Mouse (Mus musculus) myocyte (in vitro differentiated cells): ENCODE measurements around the gene Gramd1b. TPM values are rescaled to one million over a fixed set of nuclear protein-coding genes. Genes with fewer than 3 reads are reported as not detected.
A peak's percentile ranks its signal among the peaks of the same experiment; 100 is the strongest.

Experiments
- H3K27me3 ChIP-seq: one replicate; pipeline ENCODE4 v1.6.1; 2011; ENCODE audit not compliant: control insufficient read depth, insufficient read depth, insufficient read length
- H3K36me3 ChIP-seq: one replicate; pipeline ENCODE4 v1.6.1; 2011; ENCODE audit not compliant: control insufficient read depth, insufficient read depth
- H3K4me2 ChIP-seq: one replicate; pipeline ENCODE4 v1.6.1; 2011; ENCODE audit warnings: low read depth, control low read depth
- H3K4me3 ChIP-seq: one replicate; pipeline ENCODE4 v1.5.1; 2011; ENCODE audit warnings: mild to moderate bottlenecking, control low read depth, moderate library complexity
- H3K79me2 ChIP-seq: one replicate; pipeline ENCODE4 v1.6.1; 2011; ENCODE audit not compliant: control insufficient read depth, insufficient read depth
- H3ac ChIP-seq: one replicate; pipeline ENCODE4 v1.6.1; 2011; ENCODE audit not compliant: control insufficient read depth, insufficient read length
- CEBPB ChIP-seq: IDR thresholded peaks from 2 replicates; pipeline ENCODE4 v1.6.1; 2011; ENCODE audit warnings: mild to moderate bottlenecking, moderate library complexity; ENCODE audit not compliant: poor library complexity, insufficient read depth, severe bottlenecking
- E2F4 ChIP-seq: IDR thresholded peaks from one replicate; pipeline ENCODE4 v1.6.1; 2011; ENCODE audit warnings: mild to moderate bottlenecking, control low read depth, moderate library complexity; ENCODE audit not compliant: insufficient read depth
- MAX ChIP-seq: IDR thresholded peaks from one replicate; pipeline ENCODE4 v1.6.1; 2011; ENCODE audit warnings: low read depth, mild to moderate bottlenecking, control low read depth
- MYOD1 ChIP-seq, 3 experiments: IDR thresholded peaks; one replicate each; pipeline ENCODE4 v1.6.1; 2011; ENCODE audit warnings: control low read depth in 2 of 3, low read depth in 2 of 3, mild to moderate bottlenecking in 2 of 3, moderate library complexity in 1 of 3; ENCODE audit not compliant: insufficient read length in 2 of 3, control insufficient read depth in 1 of 3
- MYOG ChIP-seq, 3 experiments: IDR thresholded peaks; one replicate each; pipeline ENCODE4 v1.6.1; 2011; ENCODE audit warnings: control low read depth in 2 of 3, low read depth in 2 of 3, mild to moderate bottlenecking in 2 of 3; ENCODE audit not compliant: insufficient read length in 2 of 3, control insufficient read depth in 1 of 3, insufficient read depth in 1 of 3
- POLR2A ChIP-seq: IDR thresholded peaks from one replicate; pipeline ENCODE4 v1.6.1; 2011; ENCODE audit warnings: low read depth, mild to moderate bottlenecking, control low read depth, moderate library complexity; ENCODE audit not compliant: insufficient read length
- POLR2AphosphoS2 ChIP-seq: IDR thresholded peaks from one replicate; pipeline ENCODE4 v1.6.1; 2011; ENCODE audit warnings: low read depth, control low read depth; ENCODE audit not compliant: insufficient read length
- REST ChIP-seq: IDR thresholded peaks from one replicate; pipeline ENCODE4 v1.6.1; 2011; ENCODE audit warnings: mild to moderate bottlenecking, control low read depth, moderate library complexity; ENCODE audit not compliant: insufficient read depth, insufficient read length
- SRF ChIP-seq: IDR thresholded peaks from one replicate; pipeline ENCODE4 v1.6.1; 2011; ENCODE audit warnings: low read depth; ENCODE audit not compliant: control insufficient read depth, insufficient read length
- TCF12 ChIP-seq: IDR thresholded peaks from one replicate; pipeline ENCODE4 v1.6.1; 2011; ENCODE audit warnings: mild to moderate bottlenecking, control low read depth; ENCODE audit not compliant: poor library complexity, insufficient read depth, severe bottlenecking
- TCF3 ChIP-seq: IDR thresholded peaks from one replicate; pipeline ENCODE4 v1.6.1; 2011; ENCODE audit warnings: low read depth, control low read depth; ENCODE audit not compliant: insufficient read length
- USF1 ChIP-seq: IDR thresholded peaks from one replicate; pipeline ENCODE4 v1.6.1; 2011; ENCODE audit warnings: low read depth, mild to moderate bottlenecking, control low read depth, moderate library complexity
- polyA plus RNA-seq: library from polyadenylated mRNA; unstranded; fragments of >200 nt; fragmentation: generic; extraction: Trizol; gene quantifications from one replicate; pipeline ENCODE4 v1.2.1, GENCODE M21; 2012; ENCODE audit warnings: missing spikeins

The Gramd1b gene
- polyA plus RNA-seq, 1 experiment, result 33.9 TPM

DNA sequence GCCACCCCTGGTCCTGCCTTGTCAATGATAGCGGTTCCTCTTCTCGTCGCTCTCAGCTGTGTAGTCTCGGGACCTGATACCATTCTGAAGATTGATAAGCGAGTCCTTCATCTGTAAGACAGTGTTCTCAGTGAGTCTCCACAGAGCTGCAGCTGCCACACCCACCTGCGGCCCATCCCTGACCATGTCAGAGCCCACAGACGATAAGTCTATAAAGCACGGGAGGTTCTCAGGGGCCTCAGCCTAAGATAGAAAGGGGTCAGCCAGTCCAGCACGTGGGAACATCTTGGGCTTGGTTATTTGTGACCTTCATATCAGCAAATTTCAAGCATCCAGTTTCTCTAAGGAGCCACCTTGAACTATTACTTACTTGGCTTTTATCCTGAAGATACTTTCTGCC is 233.2 kb downstream of the Gramd1b start:
- Histone ChIP-seq H3K27me3 (no peaks in the 10 kb centered on the region), H3K36me3 (peaks cover 60% of the 10 kb centered on the region), H3K4me3 (no peak overlapping the region), H3K79me2 (no peaks in the 10 kb centered on the region), H3ac (no peak overlapping the region), H3K4me2 (no peak overlapping the region)
- TF ChIP-seq TCF3 (no peak), POLR2AphosphoS2 (no peak), USF1 (no peak), MYOD1 (IDR thresholded peaks at IDR 0.05; ENCODE audit: control insufficient read depth in 1 of 3, insufficient read length in 2 of 3, low read depth in 2 of 3) (no peak), TCF12 (no peak), POLR2A (no peak), CEBPB (no peak)

DNA sequence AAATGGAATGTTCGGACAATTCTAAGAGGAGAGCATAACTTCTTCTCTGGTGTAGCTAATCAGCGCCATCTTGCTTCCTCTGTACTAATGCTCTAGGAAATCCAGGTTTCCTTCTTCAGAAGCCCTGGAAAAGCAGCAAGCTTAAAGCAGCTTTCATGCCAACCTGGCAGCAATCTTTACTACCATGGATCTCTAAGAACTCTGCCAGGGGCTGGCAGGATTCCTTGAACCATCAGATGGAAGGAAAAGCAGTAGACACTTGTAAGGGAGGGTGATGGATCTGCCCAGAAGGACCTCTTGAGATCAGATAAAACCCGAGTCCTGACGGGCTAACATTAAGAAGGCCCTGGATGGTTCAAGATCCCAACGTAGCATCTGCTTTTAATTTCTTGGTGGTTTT is 234.9 kb downstream of the Gramd1b start:
- Histone ChIP-seq H3K36me3 (peaks cover 49% of the 10 kb centered on the region), H3K79me2 (no peaks in the 10 kb centered on the region), H3K27me3 (no peaks in the 10 kb centered on the region), H3K4me3 (no peak overlapping the region), H3K4me2 (no peak overlapping the region), H3ac (no peak overlapping the region)
- no peak for TF ChIP-seq POLR2AphosphoS2

- no peaks in the 10 kb centered on the region for H3K27me3 ChIP-seq
- H3K79me2 ChIP-seq, result no peaks in the 10 kb centered on the region
- no peak overlapping the region for H3ac ChIP-seq
- H3K36me3 ChIP-seq, result peaks cover 41% of the 10 kb centered on the region
- H3K4me2 ChIP-seq, result no peak overlapping the region
- no peak overlapping the region for H3K4me3 ChIP-seq
- TF ChIP-seq TCF12 (no peak), USF1 (no peak), MAX (no peak), CEBPB (no peak), SRF (no peak), E2F4 (no peak), POLR2AphosphoS2 (no peak), REST (no peak), POLR2A (no peak), MYOD1 (IDR thresholded peaks at IDR 0.05; ENCODE audit: control insufficient read depth in 1 of 3, insufficient read length in 2 of 3, low read depth in 2 of 3) (no peak), MYOG (IDR thresholded peaks at IDR 0.05; ENCODE audit: control insufficient read depth in 1 of 3, insufficient read depth in 1 of 3, insufficient read length in 2 of 3, low read depth in 2 of 3) (no peak), TCF3 (no peak)
Observed at GRCm38 (mm10) chr9:40294866-40295265, 236.3 kb downstream of the Gramd1b start.

- no peaks in the 10 kb centered on the region for H3K79me2 ChIP-seq
- H3K36me3 ChIP-seq, result peaks cover 34% of the 10 kb centered on the region
- no peak overlapping the region for H3K4me3 ChIP-seq
- no peaks in the 10 kb centered on the region for H3K27me3 ChIP-seq
- no peak overlapping the region for H3K4me2 ChIP-seq
- no peak overlapping the region for H3ac ChIP-seq
- no peak for TF ChIP-seq TCF3
- TF ChIP-seq CEBPB, result no peak
- no peak for TF ChIP-seq SRF
Observed at GRCm38 (mm10) chr9:40294210-40294609, 237.0 kb downstream of the Gramd1b start.

- Histone ChIP-seq H3K4me3 (no peak overlapping the region), H3ac (no peak overlapping the region), H3K27me3 (no peaks in the 10 kb centered on the region), H3K36me3 (peaks cover 29% of the 10 kb centered on the region), H3K4me2 (no peak overlapping the region), H3K79me2 (no peaks in the 10 kb centered on the region)
- TF ChIP-seq REST (no peak), MYOG (IDR thresholded peaks at IDR 0.05; ENCODE audit: control insufficient read depth in 1 of 3, insufficient read depth in 1 of 3, insufficient read length in 2 of 3, low read depth in 2 of 3) (no peak), MAX (no peak), E2F4 (no peak), USF1 (no peak), POLR2AphosphoS2 (no peak), TCF12 (no peak), TCF3 (no peak), CEBPB (no peak), MYOD1 (IDR thresholded peaks at IDR 0.05; ENCODE audit: control insufficient read depth in 1 of 3, insufficient read length in 2 of 3, low read depth in 2 of 3) (no peak), SRF (no peak), POLR2A (no peak)
Observed at GRCm38 (mm10) chr9:40293740-40294139, 237.4 kb downstream of the Gramd1b start.

DNA sequence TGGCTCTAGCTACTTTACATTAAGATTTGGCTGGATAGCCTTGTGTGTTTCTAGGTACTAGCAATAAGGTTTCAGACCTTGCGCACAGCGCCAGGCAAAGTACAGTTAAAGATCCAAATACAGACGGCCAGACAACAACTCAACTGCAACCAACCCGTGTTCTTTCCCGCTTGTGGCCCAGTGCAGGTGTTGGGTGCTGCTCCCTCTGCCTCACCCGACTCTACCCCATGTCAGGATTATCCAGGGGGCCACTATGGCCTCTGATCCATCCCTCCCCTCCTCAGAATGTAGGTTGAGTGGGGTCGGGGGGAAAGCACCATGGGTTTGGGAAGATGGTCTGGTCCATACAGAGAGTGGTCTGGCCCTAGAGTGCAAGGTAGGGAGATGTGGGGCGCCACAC is 237.9 kb downstream of the Gramd1b start:
- peak; percentile 22 for TF ChIP-seq POLR2AphosphoS2
- no peak for TF ChIP-seq MAX
- TF ChIP-seq MYOD1 (IDR thresholded peaks at IDR 0.05; ENCODE audit: control insufficient read depth in 1 of 3, insufficient read length in 2 of 3, low read depth in 2 of 3), result no peak
- TF ChIP-seq TCF3, result no peak
- Histone ChIP-seq H3K4me3 (no peak overlapping the region), H3K27me3 (no peaks in the 10 kb centered on the region), H3K79me2 (no peaks in the 10 kb centered on the region), H3K36me3 (peaks cover 25% of the 10 kb centered on the region), H3K4me2 (no peak overlapping the region), H3ac (no peak overlapping the region)
